Mouse (Mus musculus) G1E (cell line): ENCODE measurements around the gene Slc38a6. TPM values are rescaled to one million over a fixed set of nuclear protein-coding genes. Genes with fewer than 3 reads are reported as not detected.

Source experiments
- ATAC-seq: 2 replicates; pipeline ENCODE4 v1.8.0; 2016; ENCODE audit warnings: mild to moderate bottlenecking; ENCODE audit not compliant: insufficient number of reproducible peaks, poor library complexity, low FRiP score, severe bottlenecking; ENCODE audit errors: extremely low read depth
- DNase-seq: peaks from one replicate; pipeline ENCODE4 v3.0.0; 2012; ENCODE audit warnings: low spot score
- H3K27me3 ChIP-seq: 2 replicates; pipeline ENCODE4 v1.6.1; 2012; ENCODE audit warnings: mild to moderate bottlenecking, low read length, inconsistent platforms; ENCODE audit not compliant: insufficient read depth
- H3K36me3 ChIP-seq: replicated peaks from 2 replicates; pipeline ENCODE3; 2012; ENCODE audit warnings: mild to moderate bottlenecking, inconsistent platforms
- H3K4me1 ChIP-seq: 2 replicates; pipeline ENCODE4 v1.6.1; 2012; ENCODE audit warnings: low read depth, low read length, inconsistent platforms, mixed read lengths; ENCODE audit not compliant: insufficient read depth
- H3K4me3 ChIP-seq: 2 replicates; pipeline ENCODE4 v1.5.1; 2012; ENCODE audit warnings: low read depth, mild to moderate bottlenecking, inconsistent platforms, low read length, moderate library complexity, mixed read lengths
- H3K9me3 ChIP-seq: replicated peaks from 2 replicates; pipeline ENCODE4 v1.6.1; 2012; ENCODE audit warnings: inconsistent platforms
- CTCF ChIP-seq: IDR thresholded peaks from 2 replicates; pipeline ENCODE4 v1.5.1; 2012; ENCODE audit warnings: low read depth, low read length, inconsistent platforms, mixed read lengths
- GATA1 ChIP-seq: IDR thresholded peaks from 2 replicates; pipeline ENCODE4 v1.6.1; 2012; ENCODE audit warnings: borderline replicate concordance, low read length, inconsistent platforms, mixed read lengths
- GATA2 ChIP-seq: IDR thresholded peaks from 2 replicates; pipeline ENCODE4 v1.6.1; 2012; ENCODE audit warnings: low read depth, low read length, inconsistent platforms, borderline replicate concordance
- POLR2AphosphoS5 ChIP-seq: IDR thresholded peaks from 2 replicates; pipeline ENCODE4 v1.6.1; 2012; ENCODE audit warnings: low read depth, low read length, inconsistent platforms; ENCODE audit not compliant: insufficient replicate concordance
- TAL1 ChIP-seq: conservative IDR thresholded peaks from 2 replicates; pipeline ENCODE4 v1.6.1; 2012; ENCODE audit warnings: low read depth, low read length, inconsistent platforms, mixed read lengths
- polyA plus RNA-seq: library from polyadenylated mRNA; stranded (reverse); fragments of >175 nt; gene quantifications from 2 replicates; pipeline ENCODE4 v1.2.3, GENCODE M21; 2012
- total RNA-seq, 2 experiments: library from RNA; stranded (forward) in 1 of 2; stranded (reverse) in 1 of 2; fragments of 200-1000 nt in 1 of 2; fragments of >200 nt in 1 of 2; fragmentation: Nextera tagmentation in 1 of 2; gene quantifications; 2 replicates each; pipeline ENCODE4 v1.2.3; 2014 to 2017

The Slc38a6 gene
- total and polyA plus RNA-seq, 3 experiments: 2.7 to 26.3 (median 12.5) TPM

GRCm38 (mm10) chr12:73401520-73402130 is 115.0 kb downstream of the Slc38a6 start:
- Histone ChIP-seq H3K9me3 (no peaks in the 10 kb centered on the region), H3K36me3 (no peaks in the 10 kb centered on the region), H3K4me1 (no peaks in the 10 kb centered on the region), H3K4me3 (no peak overlapping the region), H3K27me3 (peaks cover 3% of the 10 kb centered on the region; the same call in 1 of the 2 replicates)
- DNase-seq (no peak), ATAC-seq (no peak)
- no peak for TF ChIP-seq TAL1
- no peak for TF ChIP-seq POLR2AphosphoS5
- TF ChIP-seq CTCF: no peak
- TF ChIP-seq GATA1: no peak
- no peak for TF ChIP-seq GATA2

GRCm38 (mm10) chr12:73402137-73402712 is 115.6 kb downstream of the Slc38a6 start:
- no peak for DNase-seq

GRCm38 (mm10) chr12:73402851-73403665 is 116.5 kb downstream of the Slc38a6 start:
- Histone ChIP-seq H3K27me3 (peaks cover 3% of the 10 kb centered on the region; the same call in 1 of the 2 replicates), H3K36me3 (no peaks in the 10 kb centered on the region), H3K4me3 (no peak overlapping the region), H3K9me3 (no peaks in the 10 kb centered on the region), H3K4me1 (no peaks in the 10 kb centered on the region)
- DNase-seq: no peak
- TF ChIP-seq CTCF (no peak), GATA1 (no peak), POLR2AphosphoS5 (no peak), TAL1 (no peak), GATA2 (no peak)
- ATAC-seq: no peak

More at GRCm38 (mm10) chr12:73402137-73402712, 115.6 kb downstream of the Slc38a6 start:
- H3K9me3 ChIP-seq: no peaks in the 10 kb centered on the region
- H3K36me3 ChIP-seq: no peaks in the 10 kb centered on the region
- peaks cover 3% of the 10 kb centered on the region; the same call in 1 of the 2 replicates for H3K27me3 ChIP-seq
- no peaks in the 10 kb centered on the region for H3K4me1 ChIP-seq
- no peak for ATAC-seq
- TF ChIP-seq POLR2AphosphoS5: no peak
- no peak for TF ChIP-seq GATA1
- no peak for TF ChIP-seq GATA2
- H3K4me3 ChIP-seq: no peak overlapping the region

Other genes with a start within 250 kb of the Slc38a6 start
- 1.9 and 3.8 TPM in 2 replicates for gene Six1, start 232.9 kb upstream of the Slc38a6 start, total RNA-seq (2014; fragmentation: Nextera tagmentation)
- 2.0 and 2.9 TPM in 2 replicates for gene Six1, start 232.9 kb upstream of the Slc38a6 start, total RNA-seq (2017)
- 2.2 and 2.5 TPM in 2 replicates for gene Six1, start 232.9 kb upstream of the Slc38a6 start, polyA plus RNA-seq
- gene Six4, start 173.3 kb upstream of the Slc38a6 start, total RNA-seq (2014; fragmentation: Nextera tagmentation): 10.0 and 11.3 TPM in 2 replicates
- gene Six4, start 173.3 kb upstream of the Slc38a6 start, total RNA-seq (2017): 2.8 and 3.2 TPM in 2 replicates
- gene Six4, start 173.3 kb upstream of the Slc38a6 start, polyA plus RNA-seq: 0.58 and 0.73 TPM in 2 replicates
- gene Mnat1, start 163.1 kb upstream of the Slc38a6 start, total RNA-seq (2014; fragmentation: Nextera tagmentation): 34.0 and 37.0 TPM in 2 replicates
- gene Mnat1, start 163.1 kb upstream of the Slc38a6 start, total RNA-seq (2017): 69.8 and 70.7 TPM in 2 replicates
- 4.8 and 5.1 TPM in 2 replicates for gene Mnat1, start 163.1 kb upstream of the Slc38a6 start, polyA plus RNA-seq
- gene Trmt5, start 69 bp upstream of the Slc38a6 start, total RNA-seq (2014; fragmentation: Nextera tagmentation): 64.1 and 74.6 TPM in 2 replicates
- gene Trmt5, start 69 bp upstream of the Slc38a6 start, total RNA-seq (2017): 69.1 and 70.6 TPM in 2 replicates
- gene Trmt5, start 69 bp upstream of the Slc38a6 start, polyA plus RNA-seq: 2.1 and 2.3 TPM in 2 replicates